25 mouse cellular contexts compared by ENCODE assay signal in genomic region chr4:118457345-118457975, GRCm38 (mm10). TPM values are rescaled to one million over a fixed set of nuclear protein-coding genes. Genes with fewer than 3 reads are reported as not detected.
DNase-seq lines count a peak whose midpoint lies in the region; ATAC-seq and TF ChIP-seq lines count a peak whose summit lies in the region.
"Had no signal": no experiment of that assay in that cellular context is flagged by ENCODE, and none has a peak within 500 bp of the region (broad histone marks: within the 10 kb centered on the region; RNA-seq: fewer than 3 reads in every experiment).

Gene Mpl (minus strand): TSS chr4:118457513.

- H3K4me3 ChIP-seq in heart, embryonic 12.5 days = no peak within 1 kb of the TSS
- no peak within 1 kb of the TSS for H3K4me3 ChIP-seq in forebrain, postnatal 0 days (ENCODE audit: low read depth, low read length)
- H3K4me3 ChIP-seq: embryonic facial prominence, embryonic 15.5 days; forebrain, embryonic 15.5 days; hindbrain, embryonic 13.5 days; limb, embryonic 10.5 days; lung, embryonic 15.5 days had no signal

- 0 out of 2 replicates have a peak, but pooled peaks have one; percentile 22 for ATAC-seq in heart, embryonic 12.5 days (ENCODE audit: insufficient number of reproducible peaks, low FRiP score)
- peak; percentile 76 to 82 for ATAC-seq in hematopoietic stem cell, adult 5-6 weeks (replicated peaks in 1 of 2; ENCODE audit: insufficient read depth in 1 of 2, low FRiP score in 2 of 2, low TSS enrichment in 1 of 2, low read depth in 1 of 2, poor library complexity in 2 of 2, severe bottlenecking in 2 of 2)
- ATAC-seq in forebrain, postnatal 0 days = no peak
- ATAC-seq: forebrain, embryonic 15.5 days had no signal

- WGBS in heart, embryonic 12.5 days = 65% methylated on average over 9 of the region's 9 CpGs
- 75% methylated on average over 9 of the region's 9 CpGs for WGBS in forebrain, postnatal 0 days

- H3K9ac ChIP-seq in heart, embryonic 12.5 days = peak within 1 kb of the TSS; percentile 27; the same call in 1 of the 2 replicates
- H3K9ac ChIP-seq in forebrain, postnatal 0 days = no peak within 1 kb of the TSS
- H3K9ac ChIP-seq: embryonic facial prominence, embryonic 15.5 days; forebrain, embryonic 15.5 days; hindbrain, embryonic 13.5 days; lung, embryonic 15.5 days had no signal

- no peak within 1 kb of the TSS for H3K27ac ChIP-seq in heart, embryonic 12.5 days (ENCODE audit: poor library complexity, severe bottlenecking)
- no peak within 1 kb of the TSS for H3K27ac ChIP-seq in forebrain, postnatal 0 days (ENCODE audit: low read depth, low read length)
- H3K27ac ChIP-seq: embryonic facial prominence, embryonic 15.5 days; forebrain, embryonic 15.5 days; hindbrain, embryonic 13.5 days; kidney, postnatal 0 days; limb, embryonic 10.5 days; lung, embryonic 15.5 days had no signal

- H3K4me1 ChIP-seq in heart, embryonic 12.5 days (replicated peaks) = peaks cover 4% of the 10 kb centered on the region; the same call in 1 of the 2 replicates
- H3K4me1 ChIP-seq in forebrain, postnatal 0 days (ENCODE audit: insufficient read depth) = no peaks in the 10 kb centered on the region
- H3K4me1 ChIP-seq: embryonic facial prominence, embryonic 15.5 days; forebrain, embryonic 15.5 days; hindbrain, embryonic 13.5 days; lung, embryonic 15.5 days had no signal

- H3K27me3 ChIP-seq in heart, embryonic 12.5 days (replicated peaks) = no peaks in the 10 kb centered on the region
- no peaks in the 10 kb centered on the region for H3K27me3 ChIP-seq in forebrain, postnatal 0 days (ENCODE audit: insufficient read depth, low read length)
- H3K27me3 ChIP-seq: embryonic facial prominence, embryonic 15.5 days; forebrain, embryonic 15.5 days; hindbrain, embryonic 13.5 days; lung, embryonic 15.5 days had no signal

- H3K4me2 ChIP-seq in heart, embryonic 12.5 days = no peak within 1 kb of the TSS
- no peak within 1 kb of the TSS for H3K4me2 ChIP-seq in forebrain, postnatal 0 days (ENCODE audit: low read depth)
- H3K4me2 ChIP-seq: embryonic facial prominence, embryonic 15.5 days; forebrain, embryonic 15.5 days; heart, embryonic 11.5 days; hindbrain, embryonic 13.5 days; lung, embryonic 15.5 days had no signal

- no peaks in the 10 kb centered on the region for H3K9me3 ChIP-seq in heart, embryonic 12.5 days (replicated peaks)
- H3K9me3 ChIP-seq in forebrain, postnatal 0 days (ENCODE audit: low read length) = no peaks in the 10 kb centered on the region
- H3K9me3 ChIP-seq: embryonic facial prominence, embryonic 15.5 days; forebrain, embryonic 15.5 days; hindbrain, embryonic 13.5 days; limb, embryonic 10.5 days; lung, embryonic 15.5 days had no signal

- intact Hi-C loops in gastrocnemius, postnatal 36 days (cut with DNase I) = no loop called here

- no peaks in the 10 kb centered on the region for H3K36me3 ChIP-seq in heart, embryonic 12.5 days
- no peaks in the 10 kb centered on the region for H3K36me3 ChIP-seq in forebrain, postnatal 0 days (ENCODE audit: insufficient read depth)
- H3K36me3 ChIP-seq: embryonic facial prominence, embryonic 15.5 days; forebrain, embryonic 15.5 days; hindbrain, embryonic 13.5 days; limb, embryonic 10.5 days; lung, embryonic 15.5 days had no signal

- no peak for TF ChIP-seq CTCF in forebrain, postnatal 0 days (IDR thresholded peaks at IDR 0.05; ENCODE audit: low read depth)

- DNase-seq in heart, adult 9 months (ENCODE audit: low spot score in 2 of 2) = no peak
- DNase-seq in right cerebral cortex, adult 2 months (ENCODE audit: low spot score in 2 of 2) = peak; percentile 7 to 31
- no peak for DNase-seq in right cerebral cortex, postnatal 36 days (ENCODE audit: low spot score in 2 of 2)
- DNase-seq in forebrain, postnatal 0 days = no peak
- no peak for DNase-seq in gastrocnemius, postnatal 36 days
- DNase-seq: adrenal gland, adult 2 months; cerebellum, adult 8-10 months; cerebellum, postnatal 36 days; gastrocnemius, postnatal 25 days; heart, postnatal 10 days; kidney, adult 18-20 months; lung, postnatal 36 days; thymus, postnatal 14 days had no signal

RNA-seq across cellular contexts. Expression of gene Mpl, which starts in this region (rescaled TPM):
- polyA plus RNA-seq in heart, embryonic 12.5 days (2016; fragmentation: Nextera tagmentation; extraction: Ambion mirVana) = 2.9 and 3.9 TPM in 2 replicates
- total RNA-seq in hematopoietic stem cell, adult 5-6 weeks (2017) = 31.3 and 33.8 TPM in 2 replicates
- not detected in 2 replicates for total RNA-seq in forebrain, postnatal 0 days (2014; rRNA removed)
- 0.10 TPM in 1 of 2 replicates, not detected in the other for polyA plus RNA-seq in forebrain, postnatal 0 days (2015; fragmentation: Nextera tagmentation; extraction: Ambion mirVana)
- not detected for total RNA-seq in gastrocnemius, postnatal 36 days (2021)
- total RNA-seq: gastrocnemius, postnatal 25 days; liver, adult 2 months had no signal
- polyA plus RNA-seq: adrenal gland, adult 2 months; C2C12; liver, adult 2 months; neural tube, embryonic 14.5 days had no signal

Comparison
In these comparisons a context has a peak if more than half of its experiments do, and no peak if none do; other contexts are left out.
1. RNA of gene Mpl (total RNA-seq): 31.3 to 33.8 TPM in hematopoietic stem cell, adult 5-6 weeks; not detected in gastrocnemius, postnatal 36 days and not detected in forebrain, postnatal 0 days; every median in the first group is over 10 times any median in the second.
2. DNase-seq: peak in right cerebral cortex, adult 2 months (2 of 2); none in heart, adult 9 months (0 of 2), right cerebral cortex, postnatal 36 days (0 of 2), forebrain, postnatal 0 days (single experiment) and gastrocnemius, postnatal 36 days (0 of 2).